Comparison of ENCODE assay signal across 19 mouse cellular contexts in genomic region chr7:136377259-136377658, GRCm38 (mm10).
DNase-seq lines count a peak whose midpoint lies in the region; ATAC-seq and TF ChIP-seq lines count a peak whose summit lies in the region.
"Had no signal": no experiment of that assay in that cellular context is flagged by ENCODE, and none has a peak within 500 bp of the region (broad histone marks: within the 10 kb centered on the region; RNA-seq: fewer than 3 reads in every experiment).

No protein-coding gene starts in this region.

- no peaks in the 10 kb centered on the region for H3K9me3 ChIP-seq in heart, embryonic 14.5 days (ENCODE audit: control insufficient read depth, low read length)
- no peaks in the 10 kb centered on the region for H3K9me3 ChIP-seq in embryonic facial prominence, embryonic 14.5 days (ENCODE audit: control insufficient read depth, low read length)
- no peaks in the 10 kb centered on the region for H3K9me3 ChIP-seq in liver, embryonic 14.5 days (ENCODE audit: control insufficient read depth, low read length)
- H3K9me3 ChIP-seq: forebrain, embryonic 13.5 days; hindbrain, embryonic 15.5 days; midbrain, embryonic 15.5 days; neural tube, embryonic 12.5 days had no signal

- H3K4me3 ChIP-seq in heart, embryonic 14.5 days (ENCODE audit: control insufficient read depth in 1 of 2, insufficient read depth in 1 of 2, low read depth in 1 of 2, low read length in 2 of 2), result no peak overlapping the region
- H3K4me3 ChIP-seq in layer of hippocampus, adult 2 months, result no peak overlapping the region
- H3K4me3 ChIP-seq in embryonic facial prominence, embryonic 14.5 days (ENCODE audit: low read depth, low read length), result no peak overlapping the region
- no peak overlapping the region for H3K4me3 ChIP-seq in liver, embryonic 14.5 days (ENCODE audit: insufficient read depth in 1 of 2, low read depth in 2 of 2, low read length in 2 of 2)
- H3K4me3 ChIP-seq: forebrain, embryonic 13.5 days; hindbrain, embryonic 15.5 days; midbrain, embryonic 15.5 days; neural tube, embryonic 12.5 days had no signal

- 0 out of 2 replicates have a peak, but pooled peaks have one; percentile 25 for TF ChIP-seq EP300 in liver, embryonic 14.5 days (IDR thresholded peaks at IDR 0.05; ENCODE audit: low read depth)

- DNase-seq in heart, postnatal 10 days, result no peak
- DNase-seq in layer of hippocampus, adult 2 months (ENCODE audit: low spot score in 2 of 2), result no peak
- no peak for DNase-seq in layer of hippocampus, postnatal 14 days (ENCODE audit: low spot score in 2 of 2)
- no peak for DNase-seq in embryonic facial prominence, embryonic 14.5 days (ENCODE audit: low spot score)
- DNase-seq in liver, embryonic 14.5 days (ENCODE audit: low read depth in 3 of 3, low spot score in 3 of 3), result no peak
- no peak for DNase-seq in frontal cortex, postnatal 14 days (ENCODE audit: low spot score in 2 of 2)
- no peak for DNase-seq in spleen, postnatal 4 days (ENCODE audit: low spot score in 2 of 2)
- DNase-seq: adrenal gland, postnatal 25 days; cerebellum, postnatal 36 days; layer of hippocampus, adult 9-11 months; left cerebral cortex, postnatal 4 days; right cerebral cortex, postnatal 4 days; thymus, postnatal 36 days had no signal

- peaks cover 25 to 28% of the 10 kb centered on the region in 2 experiments for H3K4me1 ChIP-seq in heart, embryonic 14.5 days (ENCODE audit: control insufficient read depth in 2 of 2, insufficient read depth in 2 of 2, low read length in 2 of 2)
- peaks cover 30% of the 10 kb centered on the region for H3K4me1 ChIP-seq in embryonic facial prominence, embryonic 14.5 days (ENCODE audit: control insufficient read depth, insufficient read depth, low read length)
- H3K4me1 ChIP-seq in liver, embryonic 14.5 days (replicated peaks; ENCODE audit: control insufficient read depth in 2 of 2, insufficient read depth in 2 of 2, low read length in 1 of 2), result no peaks in the 10 kb centered on the region
- H3K4me1 ChIP-seq: hindbrain, embryonic 15.5 days; midbrain, embryonic 15.5 days; neural tube, embryonic 12.5 days had no signal

- H3K27me3 ChIP-seq in heart, embryonic 14.5 days (ENCODE audit: control insufficient read depth, insufficient read depth, low read length), result no peaks in the 10 kb centered on the region
- H3K27me3 ChIP-seq in embryonic facial prominence, embryonic 14.5 days (replicated peaks; ENCODE audit: control insufficient read depth, insufficient read depth, low read length), result no peaks in the 10 kb centered on the region
- H3K27me3 ChIP-seq in liver, embryonic 14.5 days (ENCODE audit: control insufficient read depth, insufficient read depth, low read length), result no peaks in the 10 kb centered on the region
- H3K27me3 ChIP-seq: forebrain, embryonic 13.5 days; hindbrain, embryonic 15.5 days; midbrain, embryonic 15.5 days; neural tube, embryonic 12.5 days had no signal

- peak overlapping the region; percentile 79 to 80 for H3K27ac ChIP-seq in heart, embryonic 14.5 days (replicated peaks in 1 of 2; ENCODE audit: control insufficient read depth in 1 of 2, insufficient read depth in 1 of 2, low read depth in 2 of 2, low read length in 2 of 2)
- no peak overlapping the region for H3K27ac ChIP-seq in layer of hippocampus, adult 2 months
- peak overlapping the region; percentile 1 for H3K27ac ChIP-seq in embryonic facial prominence, embryonic 14.5 days (replicated peaks; ENCODE audit: low read depth, low read length)
- no peak overlapping the region for H3K27ac ChIP-seq in liver, embryonic 14.5 days
- H3K27ac ChIP-seq: forebrain, embryonic 13.5 days; hindbrain, embryonic 15.5 days; midbrain, embryonic 15.5 days; neural tube, embryonic 12.5 days had no signal

- H3K9ac ChIP-seq in heart, embryonic 14.5 days (ENCODE audit: low read length), result no peak overlapping the region
- no peak overlapping the region for H3K9ac ChIP-seq in embryonic facial prominence, embryonic 14.5 days (ENCODE audit: low read depth, low read length)
- H3K9ac ChIP-seq in liver, embryonic 14.5 days (replicated peaks), result no peak overlapping the region
- H3K9ac ChIP-seq: forebrain, embryonic 13.5 days; hindbrain, embryonic 15.5 days; midbrain, embryonic 15.5 days; neural tube, embryonic 12.5 days had no signal

- no peak for ATAC-seq in heart, embryonic 14.5 days (ENCODE audit: insufficient number of reproducible peaks, insufficient read depth, low FRiP score, low read depth)
- no peak for ATAC-seq in embryonic facial prominence, embryonic 14.5 days (ENCODE audit: low read depth)
- peak; percentile 69 for ATAC-seq in liver, embryonic 14.5 days (ENCODE audit: insufficient read depth)
- ATAC-seq: forebrain, embryonic 13.5 days; midbrain, embryonic 15.5 days had no signal

- no peaks in the 10 kb centered on the region for H3K36me3 ChIP-seq in heart, embryonic 14.5 days (ENCODE audit: control insufficient read depth, insufficient read depth, low read length)
- no peaks in the 10 kb centered on the region for H3K36me3 ChIP-seq in embryonic facial prominence, embryonic 14.5 days (ENCODE audit: control insufficient read depth, insufficient read depth, low read length)
- no peaks in the 10 kb centered on the region for H3K36me3 ChIP-seq in liver, embryonic 14.5 days (replicated peaks; ENCODE audit: control insufficient read depth, insufficient read depth, low read depth)
- H3K36me3 ChIP-seq: G1E; hindbrain, embryonic 15.5 days; midbrain, embryonic 15.5 days; neural tube, embryonic 12.5 days had no signal

- WGBS in heart, embryonic 14.5 days, result 57% methylated on average over 3 of the region's 3 CpGs
- 81% methylated on average over 3 of the region's 3 CpGs for WGBS in embryonic facial prominence, embryonic 14.5 days
- 33% methylated on average over 3 of the region's 3 CpGs for WGBS in liver, embryonic 14.5 days (ENCODE audit: insufficient replicate concordance)

- TF ChIP-seq CTCF in layer of hippocampus, adult 2 months (conservative IDR thresholded peaks at IDR 0.05), result peak; percentile 45
- no peak for TF ChIP-seq CTCF in liver, embryonic 14.5 days (IDR thresholded peaks at IDR 0.05; ENCODE audit: low read depth)

- intact Hi-C loops in heart, postnatal 10 days (cut with DNase I), result loop anchor here (5.0 kb wide), 1 partner anchor 105 kb away; no protein-coding TSS in a partner anchor

- H3K4me2 ChIP-seq in heart, embryonic 14.5 days (ENCODE audit: low read length), result no peak overlapping the region
- no peak overlapping the region for H3K4me2 ChIP-seq in embryonic facial prominence, embryonic 14.5 days (ENCODE audit: low read depth, low read length)
- no peak overlapping the region for H3K4me2 ChIP-seq in liver, embryonic 14.5 days (ENCODE audit: low read depth)
- H3K4me2 ChIP-seq: forebrain, embryonic 13.5 days; hindbrain, embryonic 15.5 days; midbrain, embryonic 15.5 days; neural tube, embryonic 12.5 days had no signal

Comparison
In these comparisons a context has a peak if more than half of its experiments do, and no peak if none do; other contexts are left out.
1. H3K27ac ChIP-seq: peak in heart, embryonic 14.5 days (2 of 2) and embryonic facial prominence, embryonic 14.5 days (single experiment); none in layer of hippocampus, adult 2 months (single experiment) and liver, embryonic 14.5 days (single experiment).